Mouse (Mus musculus) bone marrow, adult 2 months (tissue): ENCODE measurements around the gene Phc1.

Source experiments
- CTCF ChIP-seq: fragments of 200-500 bp; IDR thresholded peaks from 2 replicates; pipeline ENCODE4 v1.5.1; 2011; ENCODE audit warnings: low read length, control low read depth; ENCODE audit not compliant: control insufficient read depth, insufficient read depth
- POLR2A ChIP-seq: fragments of 200-500 bp; IDR thresholded peaks from 2 replicates; pipeline ENCODE4 v1.6.1; 2011; ENCODE audit warnings: low read depth, mild to moderate bottlenecking, control low read depth, low read length, borderline replicate concordance; ENCODE audit not compliant: control insufficient read depth

DNA sequence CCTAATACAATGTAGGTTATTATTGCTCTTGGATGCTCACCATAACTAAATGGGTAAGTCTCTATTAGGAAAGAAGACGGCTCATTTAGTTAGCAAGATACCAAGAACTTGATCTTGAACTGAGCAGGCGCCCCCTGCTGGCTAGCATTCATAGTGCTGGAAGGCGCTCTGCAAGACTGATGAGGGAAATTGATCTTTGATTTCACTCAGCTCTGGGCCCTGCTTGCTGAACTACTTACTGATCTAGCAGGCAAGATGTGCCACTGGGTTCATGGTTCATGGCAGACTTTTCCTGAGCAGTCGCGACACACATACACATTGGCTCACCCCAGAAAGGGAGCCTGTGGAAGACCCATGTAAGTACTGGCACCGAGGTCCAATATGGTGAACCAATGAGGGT lies 36.0 kb downstream of the Phc1 start:
- TF ChIP-seq CTCF (peak; percentile 75), POLR2A (no peak)
